Mouse (Mus musculus) heart, adult 2 months (tissue): Measurements from ENCODE around the gene Fosl2. TPM values are rescaled to one million over a fixed set of nuclear protein-coding genes. Genes with fewer than 3 reads are reported as not detected.

Experiments
- DNase-seq, 2 experiments: peaks; one replicate each; pipeline ENCODE4 v3.0.0; 2021
- H3K27ac ChIP-seq: fragments of 200-600 bp; 2 replicates; pipeline ENCODE4 v1.8.1; 2022
- H3K27me3 ChIP-seq: fragments of 200-500 bp; 2 replicates; pipeline ENCODE4 v1.6.1; 2012; ENCODE audit warnings: mild to moderate bottlenecking, low read length, inconsistent platforms, mixed read lengths; ENCODE audit not compliant: control insufficient read depth, insufficient read depth
- H3K36me3 ChIP-seq: fragments of 200-500 bp; 2 replicates; pipeline ENCODE4 v1.6.1; 2012; ENCODE audit warnings: low read length, inconsistent platforms; ENCODE audit not compliant: control insufficient read depth, insufficient read depth
- H3K4me1 ChIP-seq: fragments of 200-500 bp; 2 replicates; pipeline ENCODE4 v1.6.1; 2011; ENCODE audit warnings: low read length; ENCODE audit not compliant: control insufficient read depth, insufficient read depth
- H3K4me3 ChIP-seq: fragments of 200-600 bp; 2 replicates; pipeline ENCODE4 v1.8.1; 2022
- H3K79me2 ChIP-seq: fragments of 200-500 bp; replicated peaks from 2 replicates; pipeline ENCODE4 v1.6.1; 2012; ENCODE audit warnings: mild to moderate bottlenecking, inconsistent platforms, low read length, moderate library complexity, mixed read lengths; ENCODE audit not compliant: control insufficient read depth, insufficient read depth
- H3K9ac ChIP-seq: fragments of 200-500 bp; 2 replicates; pipeline ENCODE4 v1.6.1; 2012; ENCODE audit warnings: low read depth, mild to moderate bottlenecking, control low read depth, inconsistent platforms, low read length, mixed read lengths
- CTCF ChIP-seq: fragments of 200-600 bp; IDR thresholded peaks from 2 replicates; pipeline ENCODE4 v1.8.1; 2022; ENCODE audit warnings: antibody characterized with exemption, mild to moderate bottlenecking, moderate library complexity
- EP300 ChIP-seq: fragments of 200-500 bp; IDR thresholded peaks from 2 replicates; pipeline ENCODE4 v1.6.1; 2011; ENCODE audit warnings: low read depth, low read length, control low read depth; ENCODE audit not compliant: insufficient read depth
- POLR2A ChIP-seq: fragments of 200-500 bp; IDR thresholded peaks from 2 replicates; pipeline ENCODE4 v1.6.1; 2011; ENCODE audit warnings: mild to moderate bottlenecking, low read depth, low read length, control low read depth; ENCODE audit not compliant: insufficient read depth
- WGBS: fragments of 180-500 bp; shearing (Covaris S2); methylation state at CpG from one replicate; pipeline ENCODE4 v1.1.7; 2018; 5-methylcytosine and 5-hydroxymethylcytosine counted together
- intact Hi-C: fragments of 180-260 bp; cut with DNase I; formaldehyde crosslinking; loops from one replicate; pipeline ENCODE4 v1.15.1; 2025
- polyA plus RNA-seq: library from polyadenylated mRNA; depleted of rRNA; stranded (reverse); fragments of >200 nt; gene quantifications from 2 replicates; pipeline ENCODE4 v1.2.3, GENCODE M21; 2012
- total RNA-seq, 2 experiments: library from RNA; stranded (reverse); gene quantifications; 2 replicates each; pipeline ENCODE4 v1.2.3; 2021

Gene Fosl2
- total and polyA plus RNA-seq, 3 experiments = 10.2 to 26.6 (median 21.2) TPM

DNA sequence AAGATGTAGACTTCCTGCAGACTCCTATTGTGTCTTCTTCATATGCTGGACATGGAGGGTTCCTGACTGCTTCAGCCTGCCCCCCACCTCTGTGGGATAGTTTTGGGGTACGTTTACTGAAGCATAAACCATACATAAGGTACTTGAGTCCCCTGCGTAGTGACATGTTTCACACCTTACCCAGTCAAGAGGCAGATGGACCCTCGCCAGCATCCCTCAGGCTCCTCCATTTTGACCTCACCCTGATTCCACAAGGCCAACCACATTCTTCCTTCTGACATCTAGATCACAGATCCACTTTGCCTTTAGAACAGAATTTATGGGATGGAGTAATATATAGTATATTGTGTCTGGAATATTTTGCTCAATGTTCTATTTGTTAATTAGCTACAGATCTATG, 8.4 kb upstream of the Fosl2 start:
- intact Hi-C loops = no loop called here
- Histone ChIP-seq H3K27me3 (no peaks in the 10 kb centered on the region), H3K4me3 (no peak overlapping the region), H3K9ac (no peak overlapping the region), H3K4me1 (no peaks in the 10 kb centered on the region), H3K79me2 (no peaks in the 10 kb centered on the region), H3K36me3 (no peaks in the 10 kb centered on the region), H3K27ac (no peak overlapping the region)
- no peak for DNase-seq
- WGBS = 91% methylated on average over 3 of the region's 3 CpGs
- TF ChIP-seq POLR2A (no peak), CTCF (no peak), EP300 (no peak)

DNA sequence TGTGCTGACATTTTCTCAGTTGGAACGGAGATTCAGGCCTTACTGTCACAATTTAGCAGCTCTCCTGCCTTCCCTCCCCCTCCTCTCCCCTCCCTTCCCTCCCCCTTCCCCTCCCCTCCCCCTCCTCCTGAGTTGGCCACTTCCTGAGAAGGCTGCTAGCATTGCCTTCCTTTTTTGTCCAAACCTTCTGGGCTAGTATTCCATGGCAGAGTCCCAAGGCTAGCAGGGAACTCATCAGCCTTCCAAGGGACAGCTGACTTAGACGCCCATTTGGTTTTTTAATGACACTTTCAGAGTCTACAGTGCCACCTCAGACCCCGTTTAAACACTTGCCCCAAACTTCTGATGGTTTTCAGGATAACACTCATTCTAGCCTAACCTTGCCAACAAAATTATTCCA, 7.7 kb upstream of the Fosl2 start:
- DNase-seq = no peak
- intact Hi-C loops = no loop called here
- H3K27me3 ChIP-seq = no peaks in the 10 kb centered on the region
- WGBS = 29% methylated on average over 3 of the region's 3 CpGs
- H3K79me2 ChIP-seq = no peaks in the 10 kb centered on the region
- H3K4me3 ChIP-seq = no peak overlapping the region
- no peaks in the 10 kb centered on the region for H3K36me3 ChIP-seq
- no peak overlapping the region for H3K27ac ChIP-seq
- TF ChIP-seq EP300 = no peak
- no peak for TF ChIP-seq POLR2A
- TF ChIP-seq CTCF = no peak
- H3K4me1 ChIP-seq = no peaks in the 10 kb centered on the region
- H3K9ac ChIP-seq = no peak overlapping the region

DNA sequence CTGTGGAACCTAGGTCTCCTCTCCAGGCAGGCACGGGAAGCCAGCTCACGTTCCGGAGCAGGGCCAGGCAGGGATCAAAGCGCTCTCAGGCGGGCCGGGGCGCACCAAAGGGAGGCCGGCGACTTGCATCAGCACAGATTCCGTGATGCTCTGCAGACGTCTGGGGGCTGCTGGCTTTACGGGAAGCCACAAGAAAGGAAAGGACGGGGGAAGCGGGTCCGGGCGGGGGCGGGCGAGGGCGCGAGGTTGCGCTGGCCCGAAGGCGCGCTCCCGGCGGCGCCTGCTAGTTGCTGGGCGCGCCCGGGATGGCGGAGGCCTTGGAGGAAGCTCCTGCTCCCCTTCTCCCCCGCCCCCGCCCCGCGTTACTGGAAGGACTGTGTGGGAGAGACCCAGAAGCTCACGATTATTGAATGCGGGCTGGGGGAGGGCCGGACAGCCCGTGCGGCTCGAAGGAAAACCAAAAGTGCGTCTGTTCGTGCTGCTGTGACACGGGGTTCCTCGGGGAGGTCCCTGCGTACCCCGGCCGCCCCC, 2.6 kb upstream of the Fosl2 start:
- no peaks in the 10 kb centered on the region for H3K27me3 ChIP-seq
- intact Hi-C loops = no loop called here
- WGBS = under 1% methylated on average over 47 of the region's 48 CpGs
- H3K4me3 ChIP-seq = peak overlapping the region; percentile 96
- DNase-seq = peak; percentile 80 to 83
- H3K27ac ChIP-seq = peak overlapping the region; percentile 99
- no peaks in the 10 kb centered on the region for H3K4me1 ChIP-seq
- no peaks in the 10 kb centered on the region for H3K79me2 ChIP-seq
- TF ChIP-seq POLR2A (no peak), EP300 (0 out of 2 replicates have a peak, but pooled peaks have one; percentile 8), CTCF (no peak)
- H3K9ac ChIP-seq = peak overlapping the region; percentile 79
- no peaks in the 10 kb centered on the region for H3K36me3 ChIP-seq

DNA sequence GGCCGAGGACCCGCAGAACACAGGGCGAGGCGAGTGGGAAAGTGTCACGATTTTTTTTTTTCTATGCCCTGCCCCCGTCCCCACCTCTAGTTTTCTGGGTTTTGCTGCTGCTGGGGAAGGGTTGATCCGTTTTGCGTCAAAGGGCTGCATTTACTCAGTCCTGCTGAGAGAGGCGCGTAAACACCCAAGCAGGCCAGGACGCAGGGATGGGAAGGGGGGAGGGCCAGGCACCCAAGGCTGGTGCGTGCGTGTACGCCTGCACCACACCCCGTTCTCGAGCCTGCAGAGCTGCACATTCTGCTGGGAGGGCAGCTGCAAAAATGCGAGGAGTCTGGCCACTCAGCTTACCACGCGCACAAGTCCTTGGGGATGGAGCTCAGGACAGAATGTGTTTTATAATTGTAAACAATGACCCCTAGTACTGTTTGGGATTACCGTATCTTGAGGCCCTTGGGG, 2.0 kb upstream of the Fosl2 start:
- Histone ChIP-seq H3K27me3 (no peaks in the 10 kb centered on the region), H3K9ac (peak overlapping the region; percentile 79), H3K4me1 (peaks cover under 1% of the 10 kb centered on the region), H3K36me3 (no peaks in the 10 kb centered on the region), H3K79me2 (no peaks in the 10 kb centered on the region), H3K4me3 (peak overlapping the region; percentile 96), H3K27ac (peak overlapping the region; percentile 99)
- TF ChIP-seq EP300 (peak; percentile 79; the same call in 1 of the 2 replicates), POLR2A (peak; percentile 93), CTCF (no peak)
- WGBS = 1% methylated on average over 20 of the region's 20 CpGs
- intact Hi-C loops = loop anchor here (2.0 kb wide), 1 partner anchor 315 kb away; no protein-coding TSS in a partner anchor
- DNase-seq = peak; percentile 86 to 90

DNA sequence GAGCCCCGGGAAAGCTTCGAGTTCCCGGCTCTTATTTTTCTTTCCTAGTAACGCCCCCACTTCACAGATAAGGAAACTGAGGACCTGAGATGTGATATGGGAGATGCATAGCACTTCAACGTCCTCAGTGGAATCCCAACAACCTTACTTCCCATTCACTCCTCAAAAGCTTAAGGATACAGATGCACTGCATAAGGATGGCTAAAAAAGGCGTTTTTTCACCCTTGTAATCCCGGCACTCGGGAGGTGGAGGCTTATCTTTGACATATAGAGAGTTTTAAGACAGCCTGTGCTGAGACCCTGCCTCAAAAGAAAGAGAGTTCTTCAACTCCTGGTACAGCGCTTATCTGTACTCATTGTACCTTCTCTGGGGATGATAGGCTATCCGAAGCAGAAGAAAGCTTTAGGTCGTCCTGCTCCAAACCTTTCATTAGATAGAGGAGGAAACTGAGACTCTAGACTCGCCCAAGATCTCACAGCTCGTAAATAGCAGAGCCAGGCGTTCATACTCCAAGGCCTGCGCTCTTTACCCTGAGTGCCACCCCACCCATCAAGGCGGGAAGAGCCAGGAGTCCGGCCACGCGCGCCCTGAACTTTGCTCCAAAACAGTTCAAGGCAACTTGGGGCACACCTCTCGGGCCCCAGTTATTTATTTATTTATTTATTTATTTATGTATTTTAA, 1.4 kb upstream of the Fosl2 start:
- DNase-seq = peak; percentile 65 to 66
- peaks cover 4% of the 10 kb centered on the region for H3K4me1 ChIP-seq
- H3K79me2 ChIP-seq = no peaks in the 10 kb centered on the region
- H3K36me3 ChIP-seq = no peaks in the 10 kb centered on the region
- TF ChIP-seq POLR2A (no peak), CTCF (no peak), EP300 (no peak)
- H3K27ac ChIP-seq = peak overlapping the region; percentile 99
- H3K4me3 ChIP-seq = peak overlapping the region; percentile 96
- peak overlapping the region; percentile 44 for H3K9ac ChIP-seq
- H3K27me3 ChIP-seq = no peaks in the 10 kb centered on the region
- 6% methylated on average over 21 of the region's 21 CpGs for WGBS
- intact Hi-C loops = loop anchor here (2.0 kb wide), 1 partner anchor 315 kb away; no protein-coding TSS in a partner anchor

DNA sequence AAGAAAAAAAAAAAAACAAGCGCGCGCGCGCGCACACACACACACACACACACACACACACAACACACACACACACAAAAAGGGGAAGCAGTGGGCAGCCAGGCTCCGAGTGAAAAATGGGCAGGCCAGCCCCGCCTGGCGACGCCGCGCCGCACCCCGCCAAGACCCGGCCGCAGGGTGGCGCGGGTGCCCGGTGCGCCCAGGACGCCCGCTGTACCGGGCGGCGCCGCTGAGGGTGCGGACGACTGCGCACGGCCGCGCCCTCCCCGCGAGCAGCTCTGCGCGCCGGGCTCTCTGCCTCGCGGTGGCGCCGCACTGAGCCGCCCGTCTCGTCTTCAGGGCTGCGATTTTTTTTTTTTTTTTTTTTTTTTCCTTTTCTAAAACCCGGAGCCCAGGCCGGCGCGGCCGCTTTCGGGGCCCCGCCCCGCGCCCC, 682 bp upstream of the Fosl2 start:
- H3K4me1 ChIP-seq = peaks cover 5% of the 10 kb centered on the region
- under 1% methylated on average over 44 of the region's 54 CpGs for WGBS
- H3K36me3 ChIP-seq = no peaks in the 10 kb centered on the region
- H3K9ac ChIP-seq = peak overlapping the region; percentile 89
- H3K27ac ChIP-seq = peak overlapping the region; percentile 99
- no peaks in the 10 kb centered on the region for H3K27me3 ChIP-seq
- TF ChIP-seq CTCF (peak; percentile 55), POLR2A (no peak), EP300 (0 out of 2 replicates have a peak, but pooled peaks have one; percentile 8)
- H3K79me2 ChIP-seq = no peaks in the 10 kb centered on the region
- peak overlapping the region; percentile 96 for H3K4me3 ChIP-seq
- intact Hi-C loops = loop anchor here (2.0 to 5.0 kb wide), 2 partner anchors 316 to 523 kb away; no protein-coding TSS in a partner anchor
- peak; percentile 87 to 91 for DNase-seq
